Mouse (Mus musculus) lung, adult 2 months (tissue): ENCODE results near the gene Dtnb. TPM values are rescaled to one million over a fixed set of nuclear protein-coding genes. Genes with fewer than 3 reads are reported as not detected.

Source experiments
- DNase-seq: peaks from one replicate; pipeline ENCODE4 v3.0.0; 2022
- H3K4me1 ChIP-seq: fragments of 200-500 bp; 2 replicates; pipeline ENCODE4 v1.6.1; 2011; ENCODE audit warnings: low read length; ENCODE audit not compliant: control insufficient read depth, insufficient read depth
- H3K4me3 ChIP-seq: fragments of 200-500 bp; replicated peaks from 2 replicates; pipeline ENCODE3; 2011; ENCODE audit warnings: low read depth, mild to moderate bottlenecking, control low read depth, low read length; ENCODE audit errors: extremely low read depth
- CTCF ChIP-seq: fragments of 200-500 bp; IDR thresholded peaks from 2 replicates; pipeline ENCODE4 v1.5.1; 2011; ENCODE audit warnings: mild to moderate bottlenecking, low read length, control low read depth; ENCODE audit not compliant: insufficient read depth
- POLR2A ChIP-seq: fragments of 200-500 bp; IDR thresholded peaks from 2 replicates; pipeline ENCODE4 v1.6.1; 2011; ENCODE audit warnings: low read depth, mild to moderate bottlenecking, control low read depth, low read length, borderline replicate concordance; ENCODE audit errors: extremely low read depth
- WGBS: fragments of 180-500 bp; shearing (Covaris S2); methylation state at CpG from one replicate; pipeline ENCODE4 v1.1.7; 2018; 5-methylcytosine and 5-hydroxymethylcytosine counted together
- polyA plus RNA-seq: library from polyadenylated mRNA; depleted of rRNA; stranded (reverse); fragments of >200 nt; gene quantifications from 2 replicates; pipeline ENCODE4 v1.2.3, GENCODE M21; 2012

The Dtnb gene
- polyA plus RNA-seq, 1 experiment, result 27.9 TPM

- H3K4me1 ChIP-seq, result no peaks in the 10 kb centered on the region
- TF ChIP-seq CTCF (no peak), POLR2A (no peak)
- WGBS, result 58% methylated on average over 4 of the region's 4 CpGs
- no peak for DNase-seq
- H3K4me3 ChIP-seq, result no peak overlapping the region
Observed at GRCm38 (mm10) chr12:3547506-3547905, 24.7 kb upstream of the Dtnb start.

GRCm38 (mm10) chr12:3547911-3548310 lies 24.3 kb upstream of the Dtnb start:
- no peak for DNase-seq
- Histone ChIP-seq H3K4me3 (no peak overlapping the region), H3K4me1 (no peaks in the 10 kb centered on the region)
- WGBS, result 62% methylated on average over 3 of the region's 3 CpGs
- TF ChIP-seq CTCF, result no peak
- TF ChIP-seq POLR2A, result no peak

- Histone ChIP-seq H3K4me3 (no peak overlapping the region), H3K4me1 (no peaks in the 10 kb centered on the region)
- no peak for DNase-seq
- WGBS, result 37% methylated on average over 5 of the region's 5 CpGs
- no peak for TF ChIP-seq POLR2A
- TF ChIP-seq CTCF, result no peak
Observed at GRCm38 (mm10) chr12:3548582-3549211, 23.5 kb upstream of the Dtnb start.

GRCm38 (mm10) chr12:3550280-3550679 lies 21.9 kb upstream of the Dtnb start:
- no peaks in the 10 kb centered on the region for H3K4me1 ChIP-seq
- peak; percentile 20 for DNase-seq
- no peak for TF ChIP-seq CTCF
- TF ChIP-seq POLR2A, result no peak
- 27% methylated on average over 13 of the region's 13 CpGs for WGBS
- H3K4me3 ChIP-seq, result no peak overlapping the region

- TF ChIP-seq POLR2A (no peak), CTCF (no peak)
- no peak for DNase-seq
- WGBS, result 55% methylated on average over 9 of the region's 9 CpGs
- Histone ChIP-seq H3K4me3 (no peak overlapping the region), H3K4me1 (no peaks in the 10 kb centered on the region)
Observed at GRCm38 (mm10) chr12:3557414-3558319, 14.5 kb upstream of the Dtnb start.

- TF ChIP-seq POLR2A, result no peak
- TF ChIP-seq CTCF, result 0 out of 2 replicates have a peak, but pooled peaks have one; percentile 11
- WGBS, result 13% methylated on average over 1 of the region's 1 CpGs
- no peak for DNase-seq
- Histone ChIP-seq H3K4me3 (no peak overlapping the region), H3K4me1 (no peaks in the 10 kb centered on the region)
Observed at GRCm38 (mm10) chr12:3560596-3560995, 11.6 kb upstream of the Dtnb start.

- WGBS, result 85% methylated on average over 6 of the region's 6 CpGs
- H3K4me3 ChIP-seq, result no peak overlapping the region
- TF ChIP-seq POLR2A, result no peak
- TF ChIP-seq CTCF, result no peak
- DNase-seq, result no peak
- no peaks in the 10 kb centered on the region for H3K4me1 ChIP-seq
Observed at GRCm38 (mm10) chr12:3561032-3561431, 11.1 kb upstream of the Dtnb start.

GRCm38 (mm10) chr12:3562806-3563205 lies 9.4 kb upstream of the Dtnb start:
- no peak for TF ChIP-seq POLR2A
- TF ChIP-seq CTCF, result no peak
- WGBS, result 91% methylated on average over 10 of the region's 10 CpGs
- DNase-seq, result no peak
- Histone ChIP-seq H3K4me3 (no peak overlapping the region), H3K4me1 (no peaks in the 10 kb centered on the region)

- 86% methylated on average over 4 of the region's 4 CpGs for WGBS
- DNase-seq, result no peak
- Histone ChIP-seq H3K4me3 (no peak overlapping the region), H3K4me1 (no peaks in the 10 kb centered on the region)
- TF ChIP-seq CTCF (no peak), POLR2A (no peak)
Observed at GRCm38 (mm10) chr12:3563659-3564058, 8.5 kb upstream of the Dtnb start.

GRCm38 (mm10) chr12:3568461-3568991 lies 3.7 kb upstream of the Dtnb start:
- Histone ChIP-seq H3K4me3 (no peak overlapping the region), H3K4me1 (peaks cover 4% of the 10 kb centered on the region; the same call in 1 of the 2 replicates)
- 56% methylated on average over 5 of the region's 5 CpGs for WGBS
- no peak for DNase-seq
- TF ChIP-seq POLR2A (no peak), CTCF (no peak)
